Mouse (Mus musculus) urinary bladder, postnatal 10 days (tissue): Measurements from ENCODE around the gene Rps10.

Source experiments
- DNase-seq: peaks from one replicate; pipeline ENCODE4 v3.0.0; 2022; ENCODE audit warnings: low spot score

Rps10 gene

GRCm38 (mm10) chr17:27636132-27637020 lies at the start of gene Rps10:
Gene Rps10 (minus strand): TSS chr17:27636669.
- DNase-seq = no peak

- no peak for DNase-seq
These were observed 49.1 kb upstream of the Rps10 start for GRCm38 (mm10) chr17:27685550-27685913.

- DNase-seq = no peak
These were observed 48.5 kb upstream of the Rps10 start for GRCm38 (mm10) chr17:27684886-27685549.

GRCm38 (mm10) chr17:27678924-27679813 lies 42.7 kb upstream of the Rps10 start:
- DNase-seq = no peak

GRCm38 (mm10) chr17:27677756-27678155 lies 41.3 kb upstream of the Rps10 start:
- DNase-seq = no peak

GRCm38 (mm10) chr17:27676270-27676669 lies 39.8 kb upstream of the Rps10 start:
- DNase-seq = no peak

GRCm38 (mm10) chr17:27675453-27675852 lies 39.0 kb upstream of the Rps10 start:
- DNase-seq = no peak

- DNase-seq = no peak
These were observed 37.5 kb upstream of the Rps10 start for GRCm38 (mm10) chr17:27673945-27674344.

- no peak for DNase-seq
These were observed 35.3 kb upstream of the Rps10 start for GRCm38 (mm10) chr17:27671720-27672119.

GRCm38 (mm10) chr17:27658767-27659166 lies 22.3 kb upstream of the Rps10 start:
- DNase-seq = no peak

GRCm38 (mm10) chr17:27657123-27657522 lies 20.7 kb upstream of the Rps10 start:
- DNase-seq = no peak

GRCm38 (mm10) chr17:27656414-27656813 lies 19.9 kb upstream of the Rps10 start:
- no peak for DNase-seq

- no peak for DNase-seq
These were observed 19.5 kb upstream of the Rps10 start for GRCm38 (mm10) chr17:27656011-27656399.

- DNase-seq = no peak
These were observed 18.9 kb upstream of the Rps10 start, which contains the start of gene Pacsin1 for GRCm38 (mm10) chr17:27655089-27656010. Gene Pacsin1 (plus strand): TSS chr17:27655509.

- no peak for DNase-seq
These were observed 16.9 kb upstream of the Rps10 start for GRCm38 (mm10) chr17:27653253-27653959.

GRCm38 (mm10) chr17:27652046-27652790 lies 15.7 kb upstream of the Rps10 start:
- DNase-seq = no peak

GRCm38 (mm10) chr17:27650586-27650985 lies 14.1 kb upstream of the Rps10 start:
- no peak for DNase-seq

- DNase-seq = no peak
These were observed 13.7 kb upstream of the Rps10 start for GRCm38 (mm10) chr17:27650160-27650559.

- no peak for DNase-seq
These were observed 9.3 kb upstream of the Rps10 start for GRCm38 (mm10) chr17:27645807-27646206.

- no peak for DNase-seq
These were observed 8.1 kb upstream of the Rps10 start for GRCm38 (mm10) chr17:27644572-27644971.
